Mouse (Mus musculus): ENCODE measurements at regions not wholly inside any gene's neighbourhood (a gene's known extent, or its start where the extent isn't known, plus 50 kb on each side); places are given as distances from the start of the nearest gene placed in this dataset.

DNA sequence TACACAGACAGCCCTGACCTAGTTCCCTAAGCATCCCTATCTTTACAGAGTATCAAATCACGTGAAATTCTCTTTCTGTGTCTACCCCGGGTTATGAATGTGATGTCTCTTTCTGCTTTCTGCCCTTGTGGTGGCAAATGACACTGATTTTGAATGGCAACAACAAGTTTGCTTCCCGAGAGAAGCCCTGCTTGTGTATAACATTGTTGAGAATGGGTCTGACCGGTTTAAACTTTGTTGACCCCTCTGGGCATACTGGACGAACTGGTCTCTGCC is 109.1 kb upstream of the Zdhhc25 start:
- Histone ChIP-seq H3K9me3 (replicated peaks) (no peaks in the 10 kb centered on the region), H3K4me3 (replicated peaks) (no peak overlapping the region), H3K4me1 (no peaks in the 10 kb centered on the region), H3K36me3 (no peaks in the 10 kb centered on the region), H3K27ac (replicated peaks) (no peak overlapping the region), H3K27me3 (replicated peaks) (no peaks in the 10 kb centered on the region), H3K4me2 (no peak overlapping the region), H3K9ac (replicated peaks) (no peak overlapping the region)
- 85% methylated on average over 5 of the region's 5 CpGs for WGBS
- ATAC-seq (ENCODE audit: low FRiP score), result no peak

DNA sequence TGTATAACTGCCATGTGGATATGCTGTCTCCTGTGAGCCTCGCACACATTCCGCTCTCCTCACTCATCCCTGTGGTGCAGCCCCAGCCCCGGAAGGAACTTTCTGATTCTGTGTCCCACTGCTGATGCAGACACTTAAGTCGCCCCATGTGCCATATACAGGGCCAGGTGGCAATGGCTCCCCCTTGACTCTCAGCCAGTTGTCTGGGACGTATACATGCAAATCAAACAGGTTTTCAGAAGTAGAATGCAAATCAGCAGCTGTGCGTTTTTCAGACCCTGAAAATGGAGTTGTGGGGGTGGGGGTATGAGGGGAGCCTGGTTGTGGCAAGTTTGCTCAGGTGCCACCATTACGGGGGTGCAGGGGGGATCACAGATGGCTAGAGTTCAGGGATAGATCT is 102.1 kb upstream of the Zdhhc25 start:
- ATAC-seq (ENCODE audit: low FRiP score), result no peak
- Histone ChIP-seq H3K9me3 (replicated peaks) (no peaks in the 10 kb centered on the region), H3K4me3 (replicated peaks) (no peak overlapping the region), H3K27me3 (replicated peaks) (no peaks in the 10 kb centered on the region), H3K27ac (replicated peaks) (no peak overlapping the region), H3K4me1 (no peaks in the 10 kb centered on the region), H3K9ac (replicated peaks) (no peak overlapping the region), H3K4me2 (no peak overlapping the region), H3K36me3 (no peaks in the 10 kb centered on the region)
- WGBS, result 83% methylated on average over 7 of the region's 7 CpGs

DNA sequence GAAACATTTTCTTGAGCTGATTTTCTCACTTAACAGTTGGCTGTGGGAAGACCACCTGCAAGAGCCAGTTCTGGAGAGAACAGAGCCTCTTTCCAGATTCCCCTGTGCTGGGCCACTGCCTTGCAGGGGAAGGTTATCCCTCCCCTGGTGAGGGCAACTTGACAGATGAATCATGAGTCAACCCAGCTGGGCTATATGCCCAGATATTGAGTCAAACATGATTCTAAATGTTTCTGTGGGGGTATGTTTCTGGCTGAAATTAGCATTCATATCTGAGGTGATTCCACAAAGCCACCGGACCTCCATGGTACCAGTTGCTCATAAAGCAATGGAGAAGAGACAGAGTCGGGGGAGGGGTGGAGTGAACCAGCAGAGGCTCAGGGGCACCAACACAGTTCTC is 97.8 kb upstream of the Zdhhc25 start:
- Histone ChIP-seq H3K4me3 (replicated peaks) (no peak overlapping the region), H3K9ac (replicated peaks) (no peak overlapping the region), H3K27me3 (replicated peaks) (no peaks in the 10 kb centered on the region), H3K36me3 (no peaks in the 10 kb centered on the region), H3K4me1 (no peaks in the 10 kb centered on the region), H3K4me2 (no peak overlapping the region), H3K27ac (replicated peaks) (no peak overlapping the region), H3K9me3 (replicated peaks) (no peaks in the 10 kb centered on the region)
- no peak for ATAC-seq (ENCODE audit: low FRiP score)
- WGBS, result 88% methylated on average over 2 of the region's 2 CpGs

DNA sequence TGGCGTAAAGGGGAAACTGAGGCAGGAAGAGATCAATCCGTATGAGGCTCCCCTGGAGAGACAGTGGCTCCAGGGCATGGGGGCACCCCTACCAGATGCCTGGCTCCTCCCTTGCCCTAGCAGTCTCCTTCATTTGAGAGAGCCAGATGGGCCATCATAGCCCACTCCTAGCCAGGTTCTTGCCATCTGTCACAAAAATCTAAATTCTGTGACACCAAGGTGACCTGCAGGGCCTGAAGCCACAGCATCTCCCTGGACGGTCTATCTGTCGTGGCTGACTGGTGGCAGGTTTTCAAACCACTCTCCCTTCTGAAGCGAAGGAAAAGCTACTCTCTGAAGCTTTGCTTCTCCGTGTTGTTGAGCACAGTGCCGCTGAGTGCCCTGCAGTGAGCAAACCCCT is 96.2 kb upstream of the Zdhhc25 start:
- 73% methylated on average over 7 of the region's 7 CpGs for WGBS
- Histone ChIP-seq H3K4me1 (no peaks in the 10 kb centered on the region), H3K9me3 (replicated peaks) (no peaks in the 10 kb centered on the region), H3K36me3 (no peaks in the 10 kb centered on the region), H3K4me3 (replicated peaks) (no peak overlapping the region), H3K9ac (replicated peaks) (no peak overlapping the region), H3K27ac (replicated peaks) (no peak overlapping the region), H3K27me3 (replicated peaks) (no peaks in the 10 kb centered on the region; the same call in 1 of the 2 replicates), H3K4me2 (no peak overlapping the region)
- ATAC-seq (ENCODE audit: low FRiP score), result no peak

DNA sequence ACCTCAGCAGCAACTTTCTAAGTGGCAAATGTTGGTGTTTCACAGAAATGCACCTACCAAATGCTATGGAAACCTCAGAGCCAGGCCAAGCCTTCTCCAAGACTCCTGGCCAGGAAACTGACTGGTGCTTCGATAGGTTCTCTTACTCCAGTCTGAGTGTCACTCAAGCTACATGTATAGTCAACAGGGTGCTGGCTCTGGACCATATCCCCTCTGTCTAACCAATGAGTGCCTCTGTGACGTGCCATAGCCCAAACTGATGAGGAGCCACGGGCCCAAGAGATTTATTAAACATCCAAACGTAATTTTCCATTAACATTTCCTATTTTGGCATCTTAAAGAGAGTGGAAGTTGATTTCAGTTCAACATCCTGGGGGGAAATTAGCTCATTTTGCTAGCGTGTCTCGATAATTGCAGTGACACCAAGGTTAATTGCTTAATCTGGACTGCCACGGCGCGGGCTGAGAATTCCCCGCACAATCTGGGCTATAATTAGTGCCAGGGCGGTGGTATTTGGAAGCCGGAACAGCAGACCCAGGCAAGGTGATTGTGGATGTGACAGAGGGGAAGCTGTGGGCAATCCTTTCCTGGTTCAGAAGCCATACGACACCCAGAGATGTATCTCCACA is 94.5 kb upstream of the Zdhhc25 start:
- Histone ChIP-seq H3K9me3 (replicated peaks) (no peaks in the 10 kb centered on the region), H3K9ac (replicated peaks) (no peak overlapping the region), H3K27ac (replicated peaks) (no peak overlapping the region), H3K36me3 (no peaks in the 10 kb centered on the region), H3K4me2 (no peak overlapping the region), H3K4me3 (replicated peaks) (no peak overlapping the region), H3K27me3 (replicated peaks) (no peaks in the 10 kb centered on the region; the same call in 1 of the 2 replicates), H3K4me1 (no peaks in the 10 kb centered on the region)
- WGBS, result 51% methylated on average over 13 of the region's 13 CpGs
- no peak for ATAC-seq (ENCODE audit: low FRiP score)

DNA sequence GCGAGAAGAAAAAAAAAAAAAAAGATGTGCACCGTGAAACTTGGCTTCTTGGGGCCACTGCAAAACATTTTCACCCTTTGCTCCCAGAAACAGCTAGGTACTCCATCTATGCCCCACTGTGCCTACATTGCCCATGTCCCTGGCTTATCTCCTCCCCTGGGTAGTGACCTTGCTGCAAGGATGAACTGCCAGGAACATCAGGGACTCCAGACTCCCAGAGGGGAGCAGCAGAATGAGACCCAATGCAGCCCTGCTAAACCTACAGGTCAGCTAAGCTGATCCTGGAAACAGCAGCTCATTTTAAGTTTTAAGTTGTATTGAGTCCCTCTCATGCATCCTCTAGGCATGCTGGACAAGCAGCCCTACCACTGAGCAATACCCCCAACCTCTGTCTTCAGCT is 92.2 kb upstream of the Zdhhc25 start:
- Histone ChIP-seq H3K9me3 (replicated peaks) (no peaks in the 10 kb centered on the region), H3K27me3 (replicated peaks) (no peaks in the 10 kb centered on the region; the same call in 1 of the 2 replicates), H3K9ac (replicated peaks) (no peak overlapping the region), H3K36me3 (no peaks in the 10 kb centered on the region), H3K4me1 (no peaks in the 10 kb centered on the region), H3K27ac (replicated peaks) (no peak overlapping the region), H3K4me3 (replicated peaks) (no peak overlapping the region), H3K4me2 (no peak overlapping the region)
- no peak for ATAC-seq (ENCODE audit: low FRiP score)
- 88% methylated on average over 2 of the region's 2 CpGs for WGBS

DNA sequence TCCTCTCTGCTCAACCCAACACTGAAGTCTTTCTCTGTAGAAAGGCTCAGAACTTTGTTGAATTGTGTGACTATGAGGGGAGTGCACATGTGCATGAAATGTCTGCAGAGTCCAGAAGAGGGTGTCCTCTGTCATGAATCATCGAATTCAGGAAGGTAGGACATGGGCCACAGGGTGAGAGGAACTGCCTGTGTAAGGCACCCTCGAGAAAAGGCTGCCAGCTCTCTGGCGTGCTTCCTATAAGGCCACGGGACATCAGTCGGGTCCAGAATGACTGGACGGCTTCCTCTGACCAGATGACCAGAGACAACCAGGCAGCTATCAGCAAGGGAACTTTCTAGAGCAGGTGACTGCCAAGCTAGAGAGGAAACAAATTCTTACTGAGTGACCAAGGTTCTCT is 91.1 kb upstream of the Zdhhc25 start:
- no peak for ATAC-seq (ENCODE audit: low FRiP score)
- Histone ChIP-seq H3K36me3 (no peaks in the 10 kb centered on the region), H3K4me3 (replicated peaks) (no peak overlapping the region), H3K9me3 (replicated peaks) (no peaks in the 10 kb centered on the region), H3K27me3 (replicated peaks) (no peaks in the 10 kb centered on the region; the same call in 1 of the 2 replicates), H3K4me1 (no peaks in the 10 kb centered on the region), H3K9ac (replicated peaks) (no peak overlapping the region), H3K27ac (replicated peaks) (no peak overlapping the region), H3K4me2 (no peak overlapping the region)
- 84% methylated on average over 6 of the region's 6 CpGs for WGBS

DNA sequence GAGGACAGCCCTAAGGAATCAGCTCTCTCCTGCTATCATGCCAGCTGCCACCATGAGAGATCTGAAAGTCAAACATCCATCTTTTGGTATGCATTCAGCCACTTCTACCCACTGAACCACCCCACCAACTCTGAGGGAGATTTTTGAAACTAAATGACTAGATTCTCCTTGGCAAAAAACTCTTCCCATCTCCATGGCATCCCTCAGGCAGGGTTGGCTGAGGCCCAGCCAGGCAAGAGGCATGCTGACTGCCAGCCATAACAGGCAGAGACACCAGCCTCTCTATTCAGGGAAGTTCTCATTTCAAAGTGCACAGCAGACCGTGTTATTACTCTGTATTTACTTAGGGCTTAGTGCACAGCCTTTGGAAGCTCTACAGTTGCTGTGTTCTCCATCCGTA is 90.5 kb upstream of the Zdhhc25 start:
- Histone ChIP-seq H3K4me2 (no peak overlapping the region), H3K9ac (replicated peaks) (no peak overlapping the region), H3K4me1 (no peaks in the 10 kb centered on the region), H3K9me3 (replicated peaks) (no peaks in the 10 kb centered on the region), H3K4me3 (replicated peaks) (no peak overlapping the region), H3K27me3 (replicated peaks) (no peaks in the 10 kb centered on the region; the same call in 1 of the 2 replicates), H3K27ac (replicated peaks) (no peak overlapping the region), H3K36me3 (no peaks in the 10 kb centered on the region)
- WGBS, result 64% methylated on average over 2 of the region's 2 CpGs
- no peak for ATAC-seq (ENCODE audit: low FRiP score)

DNA sequence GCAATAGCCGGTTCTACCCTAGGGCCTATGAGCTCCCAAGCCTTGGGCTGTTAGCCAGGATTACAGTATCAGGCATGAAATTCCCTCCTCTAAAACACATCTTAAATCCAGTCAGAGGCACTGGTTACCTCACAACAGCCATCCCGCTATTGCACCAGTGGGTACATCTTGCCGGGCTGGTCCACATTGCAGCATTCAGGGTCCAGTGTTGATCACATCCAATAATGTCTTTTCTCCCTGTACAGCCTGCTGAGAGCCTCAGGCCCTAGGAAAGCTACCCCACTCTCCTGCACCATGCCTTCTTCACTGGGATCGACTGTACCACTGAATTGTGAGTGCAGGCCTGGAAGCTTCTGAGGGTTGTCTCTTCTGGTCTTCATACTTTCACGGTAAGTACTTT is 86.0 kb upstream of the Zdhhc25 start:
- H3K4me1 ChIP-seq, result no peaks in the 10 kb centered on the region
- no peaks in the 10 kb centered on the region for H3K27me3 ChIP-seq (replicated peaks)
- H3K36me3 ChIP-seq, result no peaks in the 10 kb centered on the region
- no peak overlapping the region for H3K9ac ChIP-seq (replicated peaks)
- H3K27ac ChIP-seq (replicated peaks), result no peak overlapping the region
- 90% methylated on average over 5 of the region's 5 CpGs for WGBS
- H3K4me3 ChIP-seq (replicated peaks), result no peak overlapping the region
- H3K4me2 ChIP-seq, result no peak overlapping the region
- ATAC-seq (ENCODE audit: low FRiP score), result no peak
- no peaks in the 10 kb centered on the region for H3K9me3 ChIP-seq (replicated peaks)

DNA sequence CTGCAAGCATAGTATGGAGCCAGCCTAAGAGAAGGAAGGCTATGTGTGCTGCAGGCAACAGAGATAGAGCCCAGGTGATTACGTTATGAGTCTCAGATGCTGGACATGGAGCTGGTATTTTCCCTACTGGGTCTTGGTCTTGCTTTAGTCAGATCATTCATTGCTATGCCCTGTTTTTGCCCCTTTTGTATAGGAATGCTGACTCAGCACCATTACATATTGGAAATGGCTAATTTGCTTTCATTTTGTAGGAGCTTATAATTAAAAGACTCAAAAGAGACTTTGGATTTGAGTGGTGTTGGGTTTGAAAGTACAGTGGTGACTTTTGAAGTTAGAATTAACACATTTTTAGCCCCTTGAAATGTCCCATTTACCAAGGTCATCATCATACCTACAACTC is 68.9 kb upstream of the Zdhhc25 start:
- WGBS, result 94% methylated on average over 1 of the region's 1 CpGs
- no peak overlapping the region for H3K4me3 ChIP-seq (replicated peaks)
- H3K9ac ChIP-seq (replicated peaks), result no peak overlapping the region
- H3K4me2 ChIP-seq, result no peak overlapping the region
- no peak overlapping the region for H3K27ac ChIP-seq (replicated peaks)
- no peak for ATAC-seq (ENCODE audit: low FRiP score)
- 0 out of 2 replicates have a peak, but pooled peaks cover 5% of the 10 kb centered on the region for H3K9me3 ChIP-seq (replicated peaks)
- H3K27me3 ChIP-seq (replicated peaks), result no peaks in the 10 kb centered on the region
- H3K4me1 ChIP-seq, result peaks cover 6% of the 10 kb centered on the region; the same call in 1 of the 2 replicates
- H3K36me3 ChIP-seq, result no peaks in the 10 kb centered on the region

DNA sequence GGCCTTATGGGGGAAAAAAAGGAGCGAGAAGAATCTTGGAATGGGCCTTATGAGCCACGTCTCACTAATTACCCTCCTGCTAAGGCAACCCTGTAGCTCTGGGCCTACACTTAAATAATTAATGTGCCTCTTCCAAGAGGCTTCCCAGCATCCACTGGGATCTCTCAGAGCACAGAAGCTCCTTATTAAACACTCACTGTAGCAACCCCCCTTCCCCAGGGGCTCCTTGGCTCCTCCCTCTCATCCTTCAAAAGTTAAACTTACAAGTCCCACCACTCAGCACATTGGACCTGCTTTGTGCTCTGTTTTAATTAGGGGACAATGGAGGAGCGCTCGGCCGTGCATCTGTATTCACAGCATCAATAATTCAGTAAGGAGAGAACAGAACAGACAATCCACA is 68.1 kb upstream of the Zdhhc25 start:
- Histone ChIP-seq H3K4me1 (peaks cover 6% of the 10 kb centered on the region; the same call in 1 of the 2 replicates), H3K4me2 (no peak overlapping the region), H3K27me3 (replicated peaks) (no peaks in the 10 kb centered on the region), H3K36me3 (no peaks in the 10 kb centered on the region), H3K27ac (replicated peaks) (no peak overlapping the region), H3K9me3 (replicated peaks) (0 out of 2 replicates have a peak, but pooled peaks cover 5% of the 10 kb centered on the region), H3K4me3 (replicated peaks) (no peak overlapping the region), H3K9ac (replicated peaks) (no peak overlapping the region)
- 26% methylated on average over 5 of the region's 5 CpGs for WGBS
- no peak for ATAC-seq (ENCODE audit: low FRiP score)

DNA sequence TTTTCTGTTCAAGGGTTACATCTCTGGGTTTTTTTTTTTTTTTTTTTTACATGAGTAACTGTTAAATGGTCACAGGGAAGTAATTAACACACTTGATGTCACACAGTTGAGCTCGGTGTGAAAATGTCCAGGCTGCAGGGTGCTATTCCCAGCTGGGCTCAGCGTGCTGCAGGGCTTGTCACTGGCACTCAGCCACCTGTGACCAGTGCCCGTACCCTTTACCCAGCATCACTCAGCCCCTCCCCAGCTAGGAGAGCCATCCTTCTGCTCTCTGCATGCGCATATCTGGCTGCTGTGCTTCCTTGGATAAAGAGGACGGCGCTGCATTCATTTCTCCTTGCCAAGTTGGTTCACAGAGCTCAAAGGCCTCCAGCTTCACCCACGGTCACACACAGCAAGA is 66.7 kb upstream of the Zdhhc25 start:
- Histone ChIP-seq H3K27ac (replicated peaks) (no peak overlapping the region), H3K27me3 (replicated peaks) (no peaks in the 10 kb centered on the region), H3K4me2 (no peak overlapping the region), H3K4me3 (replicated peaks) (no peak overlapping the region), H3K4me1 (peaks cover 6% of the 10 kb centered on the region; the same call in 1 of the 2 replicates), H3K9me3 (replicated peaks) (0 out of 2 replicates have a peak, but pooled peaks cover 5% of the 10 kb centered on the region), H3K36me3 (no peaks in the 10 kb centered on the region), H3K9ac (replicated peaks) (no peak overlapping the region)
- WGBS, result 49% methylated on average over 7 of the region's 7 CpGs
- ATAC-seq (ENCODE audit: low FRiP score), result no peak

DNA sequence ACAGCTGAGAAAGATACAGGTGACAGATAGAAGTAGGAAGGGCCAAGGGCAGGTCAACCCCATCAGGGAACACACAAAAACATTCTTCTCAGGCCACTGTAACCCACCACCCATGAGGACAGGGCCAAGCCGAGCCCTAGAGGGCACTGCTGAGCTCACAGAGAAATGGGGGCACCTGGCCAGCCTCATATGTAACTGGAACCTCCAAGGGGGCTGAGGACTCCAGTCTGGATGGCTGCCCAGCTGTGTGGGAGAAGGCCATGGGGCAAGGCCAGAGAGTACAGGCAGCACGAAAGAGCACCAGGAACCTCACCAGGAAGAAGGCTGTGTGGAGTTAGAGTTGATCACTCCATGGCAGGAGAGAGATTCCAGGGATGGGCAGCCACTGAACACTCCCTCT is 64.6 kb upstream of the Zdhhc25 start:
- H3K4me2 ChIP-seq, result no peak overlapping the region
- H3K9ac ChIP-seq (replicated peaks), result no peak overlapping the region
- H3K4me3 ChIP-seq (replicated peaks), result no peak overlapping the region
- H3K4me1 ChIP-seq, result peaks cover 6% of the 10 kb centered on the region; the same call in 1 of the 2 replicates
- H3K27me3 ChIP-seq (replicated peaks), result no peaks in the 10 kb centered on the region
- H3K9me3 ChIP-seq (replicated peaks), result 0 out of 2 replicates have a peak, but pooled peaks cover 5% of the 10 kb centered on the region
- no peak for ATAC-seq (ENCODE audit: low FRiP score)
- 73% methylated on average over 2 of the region's 2 CpGs for WGBS
- no peak overlapping the region for H3K27ac ChIP-seq (replicated peaks)
- no peaks in the 10 kb centered on the region for H3K36me3 ChIP-seq
